Mouse (Mus musculus) neutrophil, adult 5-6 weeks (primary cell): ENCODE results near the gene C2cd6. TPM values are rescaled to one million over a fixed set of nuclear protein-coding genes. Genes with fewer than 3 reads are reported as not detected.

Source experiments
- total RNA-seq: library from RNA; stranded (forward); fragments of 200-1000 nt; gene quantifications from 2 replicates; pipeline ENCODE4 v1.2.3, GENCODE M21; 2017

The C2cd6 gene
- total RNA-seq, 1 experiment from 2014 or later = not detected

Other genes starting within 250 kb of the C2cd6 start
- gene Trak2, start 121.5 kb downstream of the C2cd6 start, total RNA-seq = 61.7 and 72.7 TPM in 2 replicates
- 18.3 and 18.7 TPM in 2 replicates for gene Stradb, start 121.4 kb downstream of the C2cd6 start, total RNA-seq
- gene Tmem237, start 25.5 kb upstream of the C2cd6 start, total RNA-seq = 0.81 and 1.7 TPM in 2 replicates
- gene Mpp4, start 68.5 kb upstream of the C2cd6 start, total RNA-seq = 0.61 and 1.5 TPM in 2 replicates
- 11.5 and 13.3 TPM in 2 replicates for gene Als2, start 142.3 kb upstream of the C2cd6 start, total RNA-seq
- gene Cdk15, start 162.0 kb upstream of the C2cd6 start, total RNA-seq = not detected in 2 replicates